Mouse (Mus musculus) olfactory bulb, adult 2 months (tissue): ENCODE results near the gene Nudt1.

Source experiments
- CTCF ChIP-seq: fragments of 200-500 bp; IDR thresholded peaks from 2 replicates; pipeline ENCODE4 v1.5.1; 2012; ENCODE audit warnings: low read depth, mild to moderate bottlenecking, low read length, moderate library complexity; ENCODE audit not compliant: insufficient read depth
- POLR2A ChIP-seq: fragments of 200-500 bp; IDR thresholded peaks from 2 replicates; pipeline ENCODE4 v1.6.1; 2012; ENCODE audit warnings: mild to moderate bottlenecking, low read depth, low read length, moderate library complexity; ENCODE audit not compliant: insufficient read depth

GRCm38 (mm10) chr5:140342880-140343279 lies 21.4 kb downstream of the Nudt1 start:
- no peak for TF ChIP-seq POLR2A
- no peak for TF ChIP-seq CTCF
